Mouse (Mus musculus): ENCODE results near the gene Osbpl9. TPM values are rescaled to one million over a fixed set of nuclear protein-coding genes. Genes with fewer than 3 reads are reported as not detected.
A peak's percentile ranks its signal among the peaks of the same experiment; 100 is the strongest.

The Osbpl9 gene
- polyA plus RNA-seq, 1 experiment, result 63.0 TPM

GRCm38 (mm10) chr4:109106034-109106433 lies 96.0 kb downstream of the Osbpl9 start:
- Histone ChIP-seq H3K4me2 (ENCODE audit: low read depth) (peak overlapping the region; percentile 37), H3K27me3 (ENCODE audit: control insufficient read depth, insufficient read depth, insufficient read length) (no peaks in the 10 kb centered on the region), H3K4me3 (no peak overlapping the region), H3K36me3 (ENCODE audit: control insufficient read depth, insufficient read depth) (peaks cover 6% of the 10 kb centered on the region), H3ac (ENCODE audit: control insufficient read depth, insufficient read length) (no peak overlapping the region), H3K79me2 (ENCODE audit: control insufficient read depth, insufficient read depth) (peaks cover 50% of the 10 kb centered on the region)
- TF ChIP-seq MYOD1 (IDR thresholded peaks at IDR 0.05; ENCODE audit: control insufficient read depth in 1 of 3, insufficient read length in 2 of 3, low read depth in 2 of 3) (peak; percentile 81 to 99 (median 98)), E2F4 (IDR thresholded peaks at IDR 0.05; ENCODE audit: insufficient read depth) (no peak), MYOG (IDR thresholded peaks at IDR 0.05; ENCODE audit: control insufficient read depth in 1 of 3, insufficient read depth in 1 of 3, insufficient read length in 2 of 3, low read depth in 2 of 3) (peak; percentile 95 to 98 (median 96)), CEBPB (IDR thresholded peaks at IDR 0.05; ENCODE audit: insufficient read depth, poor library complexity, severe bottlenecking) (no peak), TCF12 (IDR thresholded peaks at IDR 0.05; ENCODE audit: insufficient read depth, poor library complexity, severe bottlenecking) (peak; percentile 83), TCF3 (IDR thresholded peaks at IDR 0.05; ENCODE audit: insufficient read length, low read depth) (peak; percentile 97), POLR2A (IDR thresholded peaks at IDR 0.05; ENCODE audit: insufficient read length, low read depth) (no peak), SRF (IDR thresholded peaks at IDR 0.05; ENCODE audit: control insufficient read depth, insufficient read length, low read depth) (no peak), MAX (IDR thresholded peaks at IDR 0.05; ENCODE audit: low read depth) (no peak), REST (IDR thresholded peaks at IDR 0.05; ENCODE audit: insufficient read depth, insufficient read length) (no peak), USF1 (IDR thresholded peaks at IDR 0.05; ENCODE audit: low read depth) (no peak)

DNA sequence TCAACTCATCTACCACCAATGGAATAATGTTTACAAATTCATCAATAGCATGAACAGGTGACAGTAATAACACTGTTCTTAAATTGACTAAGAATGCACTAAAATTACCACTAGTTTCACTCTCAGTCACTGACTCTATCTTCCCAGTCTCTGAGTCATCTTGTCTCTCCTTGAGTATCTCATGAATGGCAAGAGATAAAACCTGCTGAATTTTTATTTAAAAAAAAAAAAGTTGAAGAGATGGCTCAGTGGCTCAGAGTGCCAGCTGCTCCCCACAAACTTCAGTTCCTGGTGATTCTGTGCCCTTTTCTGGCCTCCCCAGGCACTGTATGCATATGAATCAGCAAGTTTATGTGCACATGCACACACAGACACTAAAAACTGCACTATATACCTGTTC lies 96.8 kb downstream of the Osbpl9 start:
- TF ChIP-seq POLR2A (IDR thresholded peaks at IDR 0.05; ENCODE audit: insufficient read length, low read depth) (no peak), MYOG (IDR thresholded peaks at IDR 0.05; ENCODE audit: control insufficient read depth in 1 of 3, insufficient read depth in 1 of 3, insufficient read length in 2 of 3, low read depth in 2 of 3) (peak in 1 of 3 experiments; percentile 27)

GRCm38 (mm10) chr4:109103145-109103883 lies 98.8 kb downstream of the Osbpl9 start:
- Histone ChIP-seq H3K4me3 (no peak overlapping the region), H3K79me2 (ENCODE audit: control insufficient read depth, insufficient read depth) (peaks cover 23% of the 10 kb centered on the region), H3K4me2 (ENCODE audit: low read depth) (peak overlapping the region; percentile 70), H3ac (ENCODE audit: control insufficient read depth, insufficient read length) (no peak overlapping the region), H3K36me3 (ENCODE audit: control insufficient read depth, insufficient read depth) (peaks cover 21% of the 10 kb centered on the region), H3K27me3 (ENCODE audit: control insufficient read depth, insufficient read depth, insufficient read length) (no peaks in the 10 kb centered on the region)
- TF ChIP-seq TCF12 (IDR thresholded peaks at IDR 0.05; ENCODE audit: insufficient read depth, poor library complexity, severe bottlenecking) (no peak), SRF (IDR thresholded peaks at IDR 0.05; ENCODE audit: control insufficient read depth, insufficient read length, low read depth) (no peak), MYOD1 (IDR thresholded peaks at IDR 0.05; ENCODE audit: control insufficient read depth in 1 of 3, insufficient read length in 2 of 3, low read depth in 2 of 3) (peak; percentile 29 to 84 (median 78)), POLR2AphosphoS2 (IDR thresholded peaks at IDR 0.05; ENCODE audit: insufficient read length, low read depth) (no peak), CEBPB (IDR thresholded peaks at IDR 0.05; ENCODE audit: insufficient read depth, poor library complexity, severe bottlenecking) (no peak), USF1 (IDR thresholded peaks at IDR 0.05; ENCODE audit: low read depth) (no peak), TCF3 (IDR thresholded peaks at IDR 0.05; ENCODE audit: insufficient read length, low read depth) (peak; percentile 11), MYOG (IDR thresholded peaks at IDR 0.05; ENCODE audit: control insufficient read depth in 1 of 3, insufficient read depth in 1 of 3, insufficient read length in 2 of 3, low read depth in 2 of 3) (peak; percentile 56 to 92 (median 81)), E2F4 (IDR thresholded peaks at IDR 0.05; ENCODE audit: insufficient read depth) (no peak), REST (IDR thresholded peaks at IDR 0.05; ENCODE audit: insufficient read depth, insufficient read length) (no peak), MAX (IDR thresholded peaks at IDR 0.05; ENCODE audit: low read depth) (no peak), POLR2A (IDR thresholded peaks at IDR 0.05; ENCODE audit: insufficient read length, low read depth) (no peak)

More for the DNA sequence above, 96.8 kb downstream of the Osbpl9 start:
- H3ac ChIP-seq (ENCODE audit: control insufficient read depth, insufficient read length), result no peak overlapping the region
- peaks cover 14% of the 10 kb centered on the region for H3K36me3 ChIP-seq (ENCODE audit: control insufficient read depth, insufficient read depth)
- no peak overlapping the region for H3K4me3 ChIP-seq
- H3K79me2 ChIP-seq (ENCODE audit: control insufficient read depth, insufficient read depth), result peaks cover 42% of the 10 kb centered on the region
- peak overlapping the region; percentile 37 for H3K4me2 ChIP-seq (ENCODE audit: low read depth)
- H3K27me3 ChIP-seq (ENCODE audit: control insufficient read depth, insufficient read depth, insufficient read length), result no peaks in the 10 kb centered on the region

- Histone ChIP-seq H3K36me3 (ENCODE audit: control insufficient read depth, insufficient read depth) (peaks cover 21% of the 10 kb centered on the region), H3K4me2 (ENCODE audit: low read depth) (peak overlapping the region; percentile 70), H3ac (ENCODE audit: control insufficient read depth, insufficient read length) (no peak overlapping the region), H3K27me3 (ENCODE audit: control insufficient read depth, insufficient read depth, insufficient read length) (no peaks in the 10 kb centered on the region), H3K79me2 (ENCODE audit: control insufficient read depth, insufficient read depth) (peaks cover 15% of the 10 kb centered on the region), H3K4me3 (no peak overlapping the region)
- TF ChIP-seq TCF3 (IDR thresholded peaks at IDR 0.05; ENCODE audit: insufficient read length, low read depth) (no peak), MYOD1 (IDR thresholded peaks at IDR 0.05; ENCODE audit: control insufficient read depth in 1 of 3, insufficient read length in 2 of 3, low read depth in 2 of 3) (no peak), POLR2A (IDR thresholded peaks at IDR 0.05; ENCODE audit: insufficient read length, low read depth) (no peak), MYOG (IDR thresholded peaks at IDR 0.05; ENCODE audit: control insufficient read depth in 1 of 3, insufficient read depth in 1 of 3, insufficient read length in 2 of 3, low read depth in 2 of 3) (no peak), USF1 (IDR thresholded peaks at IDR 0.05; ENCODE audit: low read depth) (no peak), SRF (IDR thresholded peaks at IDR 0.05; ENCODE audit: control insufficient read depth, insufficient read length, low read depth) (no peak), E2F4 (IDR thresholded peaks at IDR 0.05; ENCODE audit: insufficient read depth) (no peak), TCF12 (IDR thresholded peaks at IDR 0.05; ENCODE audit: insufficient read depth, poor library complexity, severe bottlenecking) (no peak), REST (IDR thresholded peaks at IDR 0.05; ENCODE audit: insufficient read depth, insufficient read length) (no peak), POLR2AphosphoS2 (IDR thresholded peaks at IDR 0.05; ENCODE audit: insufficient read length, low read depth) (no peak), CEBPB (IDR thresholded peaks at IDR 0.05; ENCODE audit: insufficient read depth, poor library complexity, severe bottlenecking) (no peak), MAX (IDR thresholded peaks at IDR 0.05; ENCODE audit: low read depth) (no peak)
Observed at GRCm38 (mm10) chr4:109102574-109102973, 99.5 kb downstream of the Osbpl9 start.
